Mouse (Mus musculus) adipocyte (in vitro differentiated cells): ENCODE results near the gene Mark4.

Source experiments
- DNase-seq: peaks from one replicate; pipeline ENCODE4 v3.0.0-alpha.2; 2016; ENCODE audit warnings: low spot score

The Mark4 gene

DNA sequence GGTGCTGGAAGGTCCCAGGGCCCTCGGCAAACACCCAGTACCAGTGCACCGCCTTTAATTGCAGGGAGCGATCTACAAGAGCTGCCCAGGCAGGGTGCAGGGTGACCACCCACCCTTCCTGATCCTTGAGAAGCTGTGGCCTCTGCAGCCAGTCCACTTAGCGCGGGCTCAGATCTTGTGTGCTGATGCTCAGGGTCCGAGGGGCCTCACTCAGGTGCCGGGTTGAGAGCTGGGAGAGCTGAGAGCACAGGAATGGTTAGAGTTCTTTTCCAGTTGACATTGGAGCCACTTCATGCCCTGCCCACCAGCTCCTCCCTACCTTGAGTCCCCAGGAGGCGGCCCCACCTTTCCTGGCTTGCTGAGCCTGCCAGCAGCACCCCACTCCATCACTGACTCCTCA, 64.1 kb downstream of the Mark4 start:
- no peak for DNase-seq

DNA sequence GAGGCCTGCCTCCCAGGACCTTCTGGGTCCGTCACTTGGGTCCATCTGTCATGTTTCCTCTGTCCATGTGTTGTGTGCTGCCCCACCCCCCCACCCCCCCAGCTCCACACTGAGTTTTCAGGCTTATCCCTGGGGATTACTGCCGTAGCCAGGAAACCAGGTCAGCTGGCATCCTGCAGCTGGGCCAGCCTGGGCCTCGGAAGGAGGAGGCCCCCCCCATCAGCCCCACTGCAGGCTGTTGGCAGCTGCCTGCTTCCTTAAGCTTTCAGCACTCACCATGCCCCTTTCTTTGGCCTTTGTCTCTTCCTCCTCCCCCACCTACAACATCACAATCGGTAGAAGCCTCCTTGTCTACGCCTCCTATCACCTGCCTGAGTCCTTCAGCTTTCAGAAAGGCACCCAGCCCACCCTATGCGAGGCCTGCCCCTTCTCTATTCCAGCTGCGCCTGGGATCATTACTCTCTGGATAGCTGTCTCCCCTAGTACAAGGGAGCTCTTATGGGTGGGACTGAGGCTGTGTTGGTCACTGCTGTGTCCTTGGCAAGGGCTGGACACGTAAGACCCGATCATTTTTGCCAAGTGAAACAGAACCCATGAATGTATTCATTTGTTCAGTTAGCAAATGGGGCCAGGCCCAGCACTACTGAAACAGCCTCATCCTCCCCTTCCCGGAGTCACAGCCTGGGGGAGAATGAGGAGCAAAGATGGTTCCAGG, 69.8 kb downstream of the Mark4 start:
- no peak for DNase-seq

DNA sequence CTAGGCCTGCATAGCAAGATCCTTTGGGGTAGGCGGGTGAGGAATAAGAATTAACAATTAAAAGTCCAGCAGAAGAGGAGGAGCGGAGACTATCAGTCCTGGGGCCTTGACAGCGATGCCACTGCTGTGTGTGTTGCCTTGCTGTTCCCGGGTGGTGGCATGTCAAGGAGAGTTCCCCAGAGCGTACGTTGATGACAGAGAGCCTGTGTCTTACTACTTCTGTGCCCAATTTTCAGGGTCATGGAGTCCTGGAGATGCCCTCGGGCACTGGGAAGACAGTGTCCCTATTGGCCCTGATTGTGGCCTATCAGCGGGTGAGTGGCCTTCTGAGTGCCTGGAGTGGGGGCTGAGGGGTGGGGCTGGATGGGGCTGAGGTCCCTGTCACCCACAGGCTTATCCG, 74.9 kb downstream of the Mark4 start:
- DNase-seq = no peak

DNA sequence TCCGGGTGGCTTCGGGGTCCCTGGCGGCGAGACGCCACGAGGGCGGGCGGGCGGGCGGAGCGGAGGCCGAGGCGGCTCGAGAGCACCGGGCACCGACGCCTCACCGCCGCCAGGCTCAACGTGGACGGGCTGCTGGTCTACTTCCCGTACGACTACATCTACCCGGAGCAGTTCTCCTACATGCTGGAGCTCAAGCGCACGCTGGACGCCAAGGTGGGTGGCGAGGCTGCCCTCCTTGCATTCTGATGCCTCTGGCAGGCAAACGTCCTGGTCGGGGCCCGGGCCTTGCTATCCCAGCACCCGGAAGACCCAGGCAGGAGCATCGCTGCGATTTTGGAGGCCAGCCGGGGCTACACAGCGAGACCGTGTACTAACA, 76.5 kb downstream of the Mark4 start:
- no peak for DNase-seq

DNA sequence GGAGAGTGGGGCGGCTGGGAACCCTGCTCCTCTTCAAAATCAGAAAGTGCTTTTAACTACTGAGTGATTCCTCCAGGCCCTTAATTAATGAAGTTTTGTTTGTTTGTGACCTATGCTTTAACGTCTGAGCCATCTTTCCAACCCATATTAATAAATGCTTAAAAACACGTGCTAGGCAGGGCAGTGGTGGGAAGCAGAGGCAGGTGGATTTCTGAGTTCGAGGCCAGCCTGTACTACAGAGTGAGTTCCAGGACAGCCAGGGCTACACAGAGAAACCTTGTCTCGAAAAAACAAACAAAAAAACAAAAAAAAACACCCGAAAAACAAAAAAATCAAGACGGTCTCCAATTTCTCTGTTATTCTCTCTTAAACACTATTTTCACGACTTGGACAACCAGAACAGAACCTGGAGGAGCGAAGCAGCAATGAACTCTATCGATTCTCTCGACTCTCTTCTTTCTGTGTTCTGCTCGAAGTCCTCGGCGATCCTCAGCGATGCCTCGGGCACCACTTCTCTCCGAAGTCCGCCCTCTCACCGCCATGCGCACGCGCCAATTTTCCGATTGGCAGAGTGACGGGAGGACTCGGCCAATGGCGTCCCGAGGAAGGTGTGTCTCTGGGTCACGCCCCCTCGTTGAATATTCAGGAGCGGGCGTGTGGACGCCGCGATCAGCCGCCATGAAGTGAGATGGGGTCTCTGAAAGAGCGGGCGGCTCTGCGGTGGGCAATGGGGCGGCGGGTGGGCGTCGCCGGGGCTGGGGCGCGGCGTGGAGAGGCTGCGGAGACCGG, 77.0 kb downstream of the Mark4 start, which contains the start of gene Ercc2:
Ercc2 (plus strand) TSS at position 634 of the 789 bp plus-strand sequence.
- peak; percentile 96 for DNase-seq

DNA sequence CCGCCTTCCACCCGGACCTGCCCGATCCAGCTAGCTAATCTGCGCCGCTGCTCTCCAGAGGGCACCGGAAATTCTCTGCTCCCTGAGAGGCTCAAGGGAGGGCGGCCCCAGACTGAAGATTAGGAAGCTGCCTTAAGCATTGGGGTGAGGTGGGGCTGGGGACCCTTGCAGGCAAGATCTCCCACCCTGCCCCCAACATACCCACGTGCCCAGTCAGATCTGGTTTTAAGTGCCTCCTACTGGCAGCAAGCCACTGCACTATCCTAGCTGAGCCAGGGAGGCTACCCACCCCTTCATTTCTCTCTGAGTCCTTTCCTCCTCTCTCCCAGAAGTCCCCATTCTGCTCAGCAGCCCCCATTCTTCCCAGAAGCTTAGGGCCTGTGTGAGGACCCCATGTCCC, 80.6 kb downstream of the Mark4 start:
- DNase-seq = no peak

DNA sequence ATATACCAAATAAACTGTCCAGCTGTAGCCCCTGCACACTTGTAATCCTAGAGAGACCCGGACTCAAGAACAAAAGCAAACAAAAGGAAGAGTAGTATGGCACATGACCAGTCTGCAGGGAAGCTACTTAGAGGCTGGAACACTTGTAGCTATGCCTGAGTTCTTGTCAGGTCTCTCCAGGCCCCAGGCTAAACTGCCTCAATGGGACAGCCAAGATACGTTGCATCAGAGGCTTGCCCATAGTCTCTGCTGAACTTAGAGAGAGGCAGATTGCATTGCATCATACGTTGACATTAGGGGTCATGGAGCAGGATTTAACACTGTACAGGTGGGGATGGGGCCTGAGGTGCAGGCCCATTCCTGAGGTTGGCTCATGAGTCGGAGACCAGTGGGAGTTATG, 82.6 kb downstream of the Mark4 start:
- no peak for DNase-seq

DNA sequence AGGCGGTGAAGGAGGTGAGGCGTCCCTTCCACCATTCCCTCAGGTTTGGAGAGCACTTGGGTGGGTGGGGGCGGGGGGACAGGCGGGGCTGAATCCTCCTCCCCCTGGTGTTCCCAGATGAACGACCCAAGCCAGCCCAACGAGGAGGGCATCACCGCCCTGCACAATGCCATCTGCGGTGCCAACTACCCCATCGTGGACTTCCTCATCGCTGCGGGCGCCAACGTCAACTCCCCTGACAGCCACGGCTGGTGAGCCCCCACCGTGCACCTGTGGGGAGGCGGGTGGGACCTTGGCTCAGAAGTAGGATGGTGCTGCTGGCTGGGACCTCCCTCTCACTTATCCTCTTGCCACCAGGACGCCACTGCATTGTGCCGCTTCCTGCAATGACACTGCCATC, 83.3 kb downstream of the Mark4 start:
- no peak for DNase-seq
